Mouse (Mus musculus) stomach, embryonic 14.5 days (tissue): ENCODE measurements around the gene Stxbp4. TPM values are rescaled to one million over a fixed set of nuclear protein-coding genes. Genes with fewer than 3 reads are reported as not detected.

Source experiments
- ATAC-seq: fragments of 200-750 bp; cut with Nextera tagmentation; 2 replicates; pipeline ENCODE4 v1.8.0; 2017; ENCODE audit warnings: low read depth, moderate TSS enrichment; ENCODE audit not compliant: insufficient number of reproducible peaks, insufficient read depth, low FRiP score
- H3K27ac ChIP-seq: fragments of 300-500 bp; sonication (generic); 2 replicates; pipeline ENCODE4 v1.5.1; 2014; ENCODE audit warnings: mild to moderate bottlenecking, low read length, moderate library complexity, mixed read lengths
- H3K27me3 ChIP-seq: fragments of 300-500 bp; sonication (generic); 2 replicates; pipeline ENCODE4 v1.6.1; 2014; ENCODE audit warnings: low read length, control low read depth, mixed read lengths; ENCODE audit not compliant: control insufficient read depth, insufficient read depth
- H3K36me3 ChIP-seq: fragments of 300-500 bp; sonication (generic); 2 replicates; pipeline ENCODE4 v1.6.1; 2014; ENCODE audit warnings: mild to moderate bottlenecking, control low read depth, low read length, moderate library complexity, mixed read lengths; ENCODE audit not compliant: control insufficient read depth, insufficient read depth
- H3K4me1 ChIP-seq: fragments of 300-500 bp; sonication (generic); 2 replicates; pipeline ENCODE4 v1.6.1; 2014; ENCODE audit warnings: low read length, control low read depth, mixed read lengths; ENCODE audit not compliant: control insufficient read depth, insufficient read depth
- H3K4me2 ChIP-seq: fragments of 300-500 bp; sonication (generic); replicated peaks from 2 replicates; pipeline ENCODE4 v1.6.1; 2014; ENCODE audit warnings: low read depth, low read length, control low read depth
- H3K4me3 ChIP-seq: fragments of 300-500 bp; sonication (generic); 2 replicates; pipeline ENCODE4 v1.5.1; 2014; ENCODE audit warnings: low read depth, low read length, control low read depth
- H3K9ac ChIP-seq: fragments of 300-500 bp; sonication (generic); replicated peaks from 2 replicates; pipeline ENCODE4 v1.6.1; 2014; ENCODE audit warnings: low read depth, mild to moderate bottlenecking, control low read depth, low read length, moderate library complexity, mixed read lengths
- H3K9me3 ChIP-seq: fragments of 300-500 bp; sonication (generic); 2 replicates; pipeline ENCODE4 v1.6.1; 2016; ENCODE audit warnings: low read depth, low read length, control low read depth; ENCODE audit not compliant: control insufficient read depth
- WGBS: fragments of 180-500 bp; shearing (Covaris S2); extraction: QIAGEN DNeasy Blood & Tissue Kit; methylation state at CpG from one replicate; pipeline ENCODE4 v1.1.7; 2014; 5-methylcytosine and 5-hydroxymethylcytosine counted together
- polyA plus RNA-seq: library from polyadenylated mRNA; unstranded; fragments of >200 nt; fragmentation: Nextera tagmentation; extraction: Ambion mirVana; gene quantifications from 2 replicates; pipeline ENCODE4 v1.2.1, GENCODE M21; 2014

The Stxbp4 gene
- polyA plus RNA-seq, 1 experiment from 2014 or later = 27.2 TPM

DNA sequence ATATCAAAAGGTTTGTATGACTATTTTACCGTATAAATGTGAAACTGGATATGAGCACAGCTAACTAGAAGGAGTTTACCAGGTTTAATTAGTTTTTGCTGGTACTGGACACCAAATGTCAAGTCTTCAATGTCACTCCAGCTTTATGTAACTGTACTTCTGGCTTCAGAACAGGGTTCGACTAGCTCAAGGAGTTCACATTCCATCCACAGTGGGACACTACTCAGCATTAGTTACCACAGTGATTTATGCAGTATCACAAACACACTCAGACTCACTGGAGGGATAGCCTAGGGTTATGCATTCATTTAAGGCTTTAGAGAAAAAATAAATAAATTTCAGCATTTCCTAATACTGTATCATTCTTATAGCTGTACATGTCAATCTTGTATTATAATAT is 5.4 kb downstream of the Stxbp4 start:
- ATAC-seq = no peak
- H3K27me3 ChIP-seq = no peaks in the 10 kb centered on the region
- no peak overlapping the region for H3K9ac ChIP-seq
- H3K4me2 ChIP-seq = no peak overlapping the region
- H3K4me3 ChIP-seq = no peak overlapping the region
- WGBS = 74% methylated on average over 2 of the region's 2 CpGs
- H3K27ac ChIP-seq = no peak overlapping the region
- peaks cover 6% of the 10 kb centered on the region for H3K4me1 ChIP-seq
- no peaks in the 10 kb centered on the region for H3K36me3 ChIP-seq
- H3K9me3 ChIP-seq = no peaks in the 10 kb centered on the region

DNA sequence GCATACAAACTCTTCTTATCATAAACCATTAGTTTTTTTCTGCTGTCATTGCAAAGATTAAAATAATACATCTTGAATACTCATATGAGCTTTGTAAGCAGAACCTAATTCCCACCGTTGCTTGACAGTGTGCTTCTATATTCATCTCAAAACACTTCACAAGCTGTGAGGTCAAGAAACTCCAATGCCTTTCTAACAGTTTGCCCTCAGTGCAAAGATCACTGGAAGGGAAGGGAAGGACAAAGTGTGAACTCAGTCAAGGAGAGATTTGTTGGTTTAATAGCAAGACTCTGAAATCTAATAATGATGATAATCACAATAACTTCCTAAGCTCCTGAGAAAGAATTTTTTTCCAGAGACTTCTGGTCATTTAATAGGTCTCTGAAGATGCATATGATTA is 10.1 kb downstream of the Stxbp4 start:
- Histone ChIP-seq H3K4me2 (no peak overlapping the region), H3K9me3 (no peaks in the 10 kb centered on the region), H3K27ac (no peak overlapping the region), H3K36me3 (no peaks in the 10 kb centered on the region), H3K27me3 (no peaks in the 10 kb centered on the region), H3K4me1 (no peaks in the 10 kb centered on the region), H3K9ac (no peak overlapping the region), H3K4me3 (no peak overlapping the region)
- WGBS = 64% methylated on average over 1 of the region's 1 CpGs
- ATAC-seq = no peak

DNA sequence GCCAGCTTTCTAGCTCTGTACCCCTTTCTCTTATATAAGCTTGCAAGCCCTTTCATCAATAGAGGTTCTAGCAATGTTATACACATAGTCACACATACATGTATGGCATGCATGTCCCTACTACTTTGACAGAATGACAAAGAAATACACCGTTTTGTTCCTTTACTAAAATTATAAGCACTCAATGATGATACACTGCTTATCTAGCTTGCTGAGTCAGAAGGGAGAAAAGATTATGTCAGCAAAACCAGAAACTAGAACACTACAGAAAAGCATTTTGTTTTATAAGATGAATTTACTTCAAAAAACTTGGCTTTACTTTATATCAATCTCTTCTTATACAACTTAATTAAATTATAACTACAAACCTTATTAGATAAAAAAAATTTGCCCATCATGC is 12.7 kb downstream of the Stxbp4 start:
- Histone ChIP-seq H3K4me2 (no peak overlapping the region), H3K27me3 (no peaks in the 10 kb centered on the region), H3K9me3 (no peaks in the 10 kb centered on the region), H3K9ac (no peak overlapping the region), H3K4me3 (no peak overlapping the region), H3K36me3 (peaks cover 3% of the 10 kb centered on the region; the same call in 1 of the 2 replicates), H3K4me1 (no peaks in the 10 kb centered on the region), H3K27ac (no peak overlapping the region)
- 90% methylated on average over 1 of the region's 1 CpGs for WGBS
- ATAC-seq = no peak

DNA sequence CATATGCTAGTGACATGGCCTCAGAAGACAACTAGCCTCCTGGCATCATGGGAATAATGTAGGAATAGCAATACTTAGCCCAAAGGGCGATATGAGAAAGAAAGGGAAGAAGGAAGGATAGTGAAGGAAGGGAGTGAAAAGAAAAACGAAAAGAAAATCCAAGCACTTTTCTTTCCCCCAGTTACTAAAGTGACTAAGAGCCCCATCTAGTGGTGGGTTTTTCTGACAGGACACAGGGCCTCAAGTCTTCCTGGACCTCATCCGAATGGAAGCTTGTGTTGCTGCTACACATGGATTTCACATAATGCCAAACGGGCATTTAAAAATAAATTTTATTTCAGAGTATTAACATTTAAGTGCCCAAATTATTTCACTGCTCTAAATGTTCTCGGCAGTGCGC is 14.4 kb downstream of the Stxbp4 start:
- Histone ChIP-seq H3K4me3 (no peak overlapping the region), H3K9me3 (no peaks in the 10 kb centered on the region), H3K4me2 (no peak overlapping the region), H3K27ac (no peak overlapping the region), H3K36me3 (peaks cover 3% of the 10 kb centered on the region; the same call in 1 of the 2 replicates), H3K27me3 (no peaks in the 10 kb centered on the region), H3K9ac (no peak overlapping the region), H3K4me1 (no peaks in the 10 kb centered on the region)
- WGBS = 55% methylated on average over 6 of the region's 6 CpGs
- no peak for ATAC-seq

DNA sequence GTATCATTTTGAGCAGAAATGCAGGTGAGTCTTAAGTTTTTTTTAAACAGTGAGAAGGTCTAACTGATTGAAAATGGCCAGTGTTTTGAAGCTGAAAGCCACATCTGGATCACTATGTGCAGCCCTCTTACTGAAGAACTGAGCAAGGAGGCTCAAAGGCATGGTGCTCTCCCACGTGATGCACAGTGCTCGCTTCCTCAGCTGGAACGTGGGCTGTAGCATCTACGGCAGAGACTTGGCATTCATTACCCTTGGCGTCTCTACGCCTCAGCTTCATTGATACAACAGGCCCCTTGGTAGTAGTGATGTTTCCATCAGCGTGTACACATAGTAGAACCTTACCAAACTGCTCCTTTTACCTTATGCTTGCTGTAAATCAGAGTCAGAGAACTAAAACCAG is 15.4 kb downstream of the Stxbp4 start:
- no peaks in the 10 kb centered on the region for H3K27me3 ChIP-seq
- H3K4me1 ChIP-seq = no peaks in the 10 kb centered on the region
- no peak overlapping the region for H3K9ac ChIP-seq
- no peak overlapping the region for H3K27ac ChIP-seq
- ATAC-seq = no peak
- H3K36me3 ChIP-seq = peaks cover 3% of the 10 kb centered on the region; the same call in 1 of the 2 replicates
- H3K9me3 ChIP-seq = no peaks in the 10 kb centered on the region
- no peak overlapping the region for H3K4me2 ChIP-seq
- 91% methylated on average over 7 of the region's 7 CpGs for WGBS
- no peak overlapping the region for H3K4me3 ChIP-seq

DNA sequence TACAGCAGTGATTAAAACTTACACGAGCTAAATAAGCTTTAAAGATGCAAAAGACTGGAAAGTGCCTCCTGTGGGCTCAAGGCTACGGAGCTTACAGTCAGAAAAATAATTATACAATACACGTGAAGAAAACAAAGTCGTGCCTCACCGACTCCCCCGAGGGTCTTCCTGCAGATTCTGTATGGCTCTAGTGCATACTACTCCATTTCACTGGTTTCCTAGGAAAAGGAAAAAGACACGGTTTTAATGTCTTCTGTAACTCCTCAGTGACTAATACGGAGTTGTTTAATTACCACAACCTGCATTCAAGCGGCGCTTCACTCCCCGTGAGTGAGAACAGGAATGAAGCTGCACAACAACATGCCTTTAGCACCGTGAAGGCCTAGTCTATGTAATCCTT is 15.8 kb downstream of the Stxbp4 start:
- Histone ChIP-seq H3K4me1 (no peaks in the 10 kb centered on the region), H3K9ac (no peak overlapping the region), H3K27me3 (no peaks in the 10 kb centered on the region), H3K9me3 (no peaks in the 10 kb centered on the region), H3K4me2 (no peak overlapping the region), H3K36me3 (peaks cover 3% of the 10 kb centered on the region; the same call in 1 of the 2 replicates), H3K27ac (no peak overlapping the region), H3K4me3 (no peak overlapping the region)
- WGBS = 92% methylated on average over 12 of the region's 12 CpGs
- ATAC-seq = no peak

DNA sequence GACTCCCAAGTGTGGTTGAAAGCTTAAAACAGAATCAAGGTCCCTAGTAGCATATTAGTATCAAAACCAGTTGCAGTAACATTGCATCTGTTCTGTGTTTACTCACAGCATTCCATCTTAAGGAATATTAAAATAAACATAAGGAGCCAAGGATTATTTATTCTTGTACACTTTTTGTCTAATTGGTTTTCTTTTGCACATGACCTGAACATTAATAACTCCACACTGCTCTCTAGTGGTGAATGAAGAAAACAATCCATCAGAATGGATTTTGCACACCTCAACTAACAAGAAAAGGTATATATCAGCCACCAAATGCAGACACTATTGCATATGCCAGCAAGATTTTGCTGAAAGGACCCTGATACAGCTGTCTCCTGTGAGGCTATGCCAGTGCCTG is 21.5 kb downstream of the Stxbp4 start:
- no peak overlapping the region for H3K9ac ChIP-seq
- H3K9me3 ChIP-seq = no peaks in the 10 kb centered on the region
- no peak overlapping the region for H3K27ac ChIP-seq
- no peak overlapping the region for H3K4me3 ChIP-seq
- no peaks in the 10 kb centered on the region for H3K4me1 ChIP-seq
- no peaks in the 10 kb centered on the region for H3K27me3 ChIP-seq
- no peak for ATAC-seq
- no peak overlapping the region for H3K4me2 ChIP-seq
- peaks cover 3% of the 10 kb centered on the region; the same call in 1 of the 2 replicates for H3K36me3 ChIP-seq

DNA sequence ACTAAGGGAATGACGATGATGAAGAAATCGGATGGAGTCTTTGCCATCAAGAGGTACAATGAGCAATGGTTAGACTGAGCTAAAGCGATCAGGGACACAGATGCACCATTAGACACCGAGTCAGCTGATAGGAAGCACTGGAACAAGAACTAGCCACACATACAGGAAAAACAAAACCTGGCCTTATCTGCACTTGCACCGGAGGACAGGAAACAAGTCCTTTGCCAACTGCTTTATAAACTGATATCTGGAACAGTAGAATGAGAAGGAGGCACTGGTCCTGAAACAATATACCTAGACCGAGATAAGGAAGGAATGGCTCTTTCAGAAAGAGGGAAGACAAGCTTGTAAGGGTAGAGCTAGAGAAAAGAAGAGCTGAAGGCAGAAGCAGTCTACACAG is 23.1 kb downstream of the Stxbp4 start:
- WGBS = 86% methylated on average over 6 of the region's 6 CpGs
- Histone ChIP-seq H3K9ac (no peak overlapping the region), H3K36me3 (no peaks in the 10 kb centered on the region; the same call in 1 of the 2 replicates), H3K4me3 (no peak overlapping the region), H3K27me3 (no peaks in the 10 kb centered on the region), H3K27ac (no peak overlapping the region), H3K4me1 (no peaks in the 10 kb centered on the region), H3K4me2 (no peak overlapping the region), H3K9me3 (no peaks in the 10 kb centered on the region)
- ATAC-seq = no peak

DNA sequence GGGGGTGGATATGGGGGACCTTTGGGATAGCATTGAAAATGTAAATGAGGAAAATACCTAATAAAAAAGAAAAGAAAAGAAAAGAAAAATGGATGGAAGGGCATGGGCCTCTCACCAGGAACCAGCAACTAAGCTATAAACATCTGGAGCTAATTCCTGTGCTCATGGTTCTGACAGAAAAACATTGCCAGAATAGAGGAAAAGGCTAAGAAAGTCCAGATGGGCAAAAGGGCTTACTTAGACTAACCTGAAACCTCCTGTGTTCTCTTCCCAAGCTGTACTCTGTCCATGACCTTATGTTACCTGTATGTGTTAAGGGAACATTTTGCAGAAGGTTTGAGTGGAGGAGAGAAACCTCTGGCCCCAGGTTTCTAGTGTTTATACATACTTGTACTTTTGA is 25.8 kb downstream of the Stxbp4 start:
- no peak overlapping the region for H3K9ac ChIP-seq
- H3K4me1 ChIP-seq = no peaks in the 10 kb centered on the region
- H3K27me3 ChIP-seq = no peaks in the 10 kb centered on the region
- H3K9me3 ChIP-seq = no peaks in the 10 kb centered on the region
- peaks cover 1% of the 10 kb centered on the region for H3K36me3 ChIP-seq
- H3K4me3 ChIP-seq = no peak overlapping the region
- H3K4me2 ChIP-seq = no peak overlapping the region
- no peak for ATAC-seq
- no peak overlapping the region for H3K27ac ChIP-seq
